Mouse (Mus musculus) hindbrain, embryonic 14.5 days (tissue): ENCODE measurements around the gene Sun2. TPM values are rescaled to one million over a fixed set of nuclear protein-coding genes. Genes with fewer than 3 reads are reported as not detected.

Experiments used
- ATAC-seq: fragments of 200-750 bp; cut with Nextera tagmentation; 2 replicates; pipeline ENCODE4 v1.8.0; 2017; ENCODE audit warnings: moderate number of reproducible peaks, mild to moderate bottlenecking, moderate TSS enrichment, moderate library complexity; ENCODE audit not compliant: low FRiP score
- DNase-seq: peaks from one replicate; pipeline ENCODE4 v3.0.0-alpha.2; 2015; ENCODE audit warnings: low spot score
- H3K27ac ChIP-seq: fragments of 300-500 bp; sonication (generic); 2 replicates; pipeline ENCODE4 v1.5.1; 2014; ENCODE audit warnings: mild to moderate bottlenecking, moderate library complexity
- H3K27me3 ChIP-seq: fragments of 300-500 bp; sonication (generic); 2 replicates; pipeline ENCODE4 v1.6.1; 2014; ENCODE audit warnings: mild to moderate bottlenecking, low read length, mixed read lengths; ENCODE audit not compliant: control insufficient read depth, insufficient read depth
- H3K36me3 ChIP-seq: fragments of 300-500 bp; sonication (generic); replicated peaks from 2 replicates; pipeline ENCODE4 v1.6.1; 2014; ENCODE audit not compliant: control insufficient read depth, insufficient read depth
- H3K4me1 ChIP-seq: fragments of 300-500 bp; sonication (generic); replicated peaks from 2 replicates; pipeline ENCODE4 v1.6.1; 2014; ENCODE audit warnings: antibody characterized with exemption, low read length, mixed read lengths; ENCODE audit not compliant: control insufficient read depth, insufficient read depth
- H3K4me2 ChIP-seq: fragments of 300-500 bp; sonication (generic); replicated peaks from 2 replicates; pipeline ENCODE4 v1.6.1; 2014; ENCODE audit warnings: mild to moderate bottlenecking, moderate library complexity
- H3K4me3 ChIP-seq: fragments of 300-500 bp; sonication (generic); replicated peaks from 2 replicates; pipeline ENCODE4 v1.5.1; 2014; ENCODE audit warnings: mild to moderate bottlenecking, low read length
- H3K9ac ChIP-seq: fragments of 300-500 bp; sonication (generic); 2 replicates; pipeline ENCODE4 v1.6.1; 2014
- H3K9me3 ChIP-seq: fragments of 300-500 bp; sonication (generic); 2 replicates; pipeline ENCODE4 v1.6.1; 2016; ENCODE audit warnings: low read length; ENCODE audit not compliant: control insufficient read depth
- WGBS: fragments of 180-500 bp; shearing (Covaris S2); extraction: QIAGEN DNeasy Blood & Tissue Kit; methylation state at CpG from one replicate; pipeline ENCODE4 v1.1.7; 2014; 5-methylcytosine and 5-hydroxymethylcytosine counted together
- polyA plus RNA-seq: library from polyadenylated mRNA; unstranded; fragments of >200 nt; fragmentation: Nextera tagmentation; extraction: Ambion mirVana; gene quantifications from 2 replicates; pipeline ENCODE4 v1.2.1, GENCODE M21; 2014

Gene Sun2
- polyA plus RNA-seq, 1 experiment from 2014 or later: 6.7 TPM

- no peaks in the 10 kb centered on the region for H3K9me3 ChIP-seq
- no peak overlapping the region for H3K9ac ChIP-seq
- no peak overlapping the region for H3K27ac ChIP-seq
- ATAC-seq (no peak), DNase-seq (no peak)
- peaks cover 3% of the 10 kb centered on the region; the same call in 1 of the 2 replicates for H3K36me3 ChIP-seq
- H3K4me2 ChIP-seq: no peak overlapping the region
- H3K27me3 ChIP-seq: no peaks in the 10 kb centered on the region
- H3K4me3 ChIP-seq: no peak overlapping the region
- peaks cover 45% of the 10 kb centered on the region for H3K4me1 ChIP-seq
- 83% methylated on average over 4 of the region's 4 CpGs for WGBS
Measured at GRCm38 (mm10) chr15:79681973-79682372, 60.4 kb downstream of the Sun2 start.

- ATAC-seq (no peak), DNase-seq (no peak)
- whole genome bisulfite sequencing: 87% methylated on average over 2 of the region's 2 CpGs
Measured at GRCm38 (mm10) chr15:79677936-79678335, 64.4 kb downstream of the Sun2 start.

More at GRCm38 (mm10) chr15:79677936-79678335, 64.4 kb downstream of the Sun2 start:
- H3K36me3 ChIP-seq: peaks cover 43% of the 10 kb centered on the region
- H3K9ac ChIP-seq: no peak overlapping the region
- peaks cover 9% of the 10 kb centered on the region; the same call in 1 of the 2 replicates for H3K4me1 ChIP-seq
- H3K27me3 ChIP-seq: no peaks in the 10 kb centered on the region
- no peak overlapping the region for H3K27ac ChIP-seq
- no peak overlapping the region for H3K4me2 ChIP-seq
- no peak overlapping the region for H3K4me3 ChIP-seq
- H3K9me3 ChIP-seq: no peaks in the 10 kb centered on the region

Other genes starting within 250 kb of the Sun2 start
- gene Kcnj4, start 237.3 kb downstream of the Sun2 start, polyA plus RNA-seq: not detected in 2 replicates
- 8.1 and 10.1 TPM in 2 replicates for gene Kdelr3, start 226.1 kb downstream of the Sun2 start, polyA plus RNA-seq
- 87.3 and 92.4 TPM in 2 replicates for gene Ddx17, start 195.8 kb downstream of the Sun2 start, polyA plus RNA-seq
- 0.80 and 1.4 TPM in 2 replicates for gene Dmc1, start 137.4 kb downstream of the Sun2 start, polyA plus RNA-seq
- 3.3 and 7.6 TPM in 2 replicates for gene Fam227a, start 83.6 kb downstream of the Sun2 start, polyA plus RNA-seq
- 85.4 and 85.5 TPM in 2 replicates for gene Cby1, start 83.3 kb downstream of the Sun2 start, polyA plus RNA-seq
- gene Tomm22, start 71.7 kb downstream of the Sun2 start, polyA plus RNA-seq: 241 and 244 TPM in 2 replicates
- gene Josd1, start 54.6 kb downstream of the Sun2 start, polyA plus RNA-seq: 16.1 and 18.6 TPM in 2 replicates
- 43.1 and 43.4 TPM in 2 replicates for gene Gtpbp1, start 51.7 kb downstream of the Sun2 start, polyA plus RNA-seq
- 64.6 and 67.8 TPM in 2 replicates for gene Dnal4, start 35.3 kb upstream of the Sun2 start, polyA plus RNA-seq
- 20.9 and 24.8 TPM in 2 replicates for gene Nptxr, start 62.2 kb upstream of the Sun2 start, polyA plus RNA-seq
- 1.4 and 5.5 TPM in 2 replicates for gene Npcd, start 91.7 kb upstream of the Sun2 start, polyA plus RNA-seq
- 36.9 and 39.8 TPM in 2 replicates for gene Cbx6, start 92.2 kb upstream of the Sun2 start, polyA plus RNA-seq
- gene Apobec3, start 149.1 kb upstream of the Sun2 start, polyA plus RNA-seq: 4.9 and 5.1 TPM in 2 replicates
- 3.2 and 4.0 TPM in 2 replicates for gene Cbx7, start 228.6 kb upstream of the Sun2 start, polyA plus RNA-seq